Mouse (Mus musculus) urinary bladder, postnatal 0 days (tissue): ENCODE data around the gene Zfp160. TPM values are rescaled to one million over a fixed set of nuclear protein-coding genes. Genes with fewer than 3 reads are reported as not detected.

Experiments
- polyA plus RNA-seq: library from polyadenylated mRNA; unstranded; fragments of >200 nt; fragmentation: Nextera tagmentation; extraction: Ambion mirVana; gene quantifications from 2 replicates; pipeline ENCODE4 v1.2.1, GENCODE M21; 2015

Gene Zfp160
- polyA plus RNA-seq: 6.0 and 7.3 TPM in 2 replicates

GRCm38 (mm10) chr17:21008382-21009331 lies at the start of gene Zfp160:
TSS of gene Zfp160 (plus strand) at chr17:21008903.

GRCm38 (mm10) chr17:20996364-20996763 lies 12.3 kb upstream of the Zfp160 start, which contains the start of gene Vmn1r233:
TSS of gene Vmn1r233 (minus strand) at chr17:20996464.

Other genes starting within 250 kb of the Zfp160 start
- not detected in 2 replicates for gene Vmn1r228, start 222.7 kb upstream of the Zfp160 start, polyA plus RNA-seq
- gene Vmn1r229, start 197.3 kb upstream of the Zfp160 start, polyA plus RNA-seq: not detected in 2 replicates
- not detected in 2 replicates for gene Vmn1r230, start 168.5 kb upstream of the Zfp160 start, polyA plus RNA-seq
- not detected in 2 replicates for gene Vmn1r231, start 103.8 kb upstream of the Zfp160 start, polyA plus RNA-seq
- gene Vmn1r232, start 89.2 kb upstream of the Zfp160 start, polyA plus RNA-seq: not detected in 2 replicates
- 227 and 248 TPM in 2 replicates for gene Ppp2r1a, start 63.6 kb upstream of the Zfp160 start, polyA plus RNA-seq
- gene Vmn1r233, start 12.4 kb upstream of the Zfp160 start, polyA plus RNA-seq: not detected in 2 replicates
- gene Vmn1r234, start 217.2 kb downstream of the Zfp160 start, polyA plus RNA-seq: not detected in 2 replicates
- not detected in 2 replicates for gene Vmn1r235, start 247.5 kb downstream of the Zfp160 start, polyA plus RNA-seq